Mouse (Mus musculus) urinary bladder, adult 2 months (tissue): ENCODE measurements around the gene Repin1. TPM values are rescaled to one million over a fixed set of nuclear protein-coding genes. Genes with fewer than 3 reads are reported as not detected.
A peak's percentile ranks its signal among the peaks of the same experiment; 100 is the strongest.

Source experiments
- DNase-seq: peaks from one replicate; pipeline ENCODE4 v3.0.0; 2022; ENCODE audit warnings: low spot score
- polyA plus RNA-seq: library from polyadenylated mRNA; depleted of rRNA; stranded (reverse); fragments of >200 nt; gene quantifications from 2 replicates; pipeline ENCODE4 v1.2.3, GENCODE M21; 2012; rRNA removed

The Repin1 gene
- polyA plus RNA-seq = 45.0 and 45.4 TPM in 2 replicates

GRCm38 (mm10) chr6:48593158-48594042, at the start of gene Repin1, which contains the start of gene Gm44965:
TSS of gene Repin1 (plus strand) at chr6:48593883.
TSS of gene Gm44965 (plus strand) at chr6:48593941.
- DNase-seq = peak; percentile 97

GRCm38 (mm10) chr6:48545251-48545650, 48.4 kb upstream of the Repin1 start:
- no peak for DNase-seq

GRCm38 (mm10) chr6:48546271-48546670, 47.4 kb upstream of the Repin1 start:
- no peak for DNase-seq

GRCm38 (mm10) chr6:48546858-48547257, 46.8 kb upstream of the Repin1 start:
- DNase-seq = no peak

GRCm38 (mm10) chr6:48548314-48548713, 45.4 kb upstream of the Repin1 start:
- no peak for DNase-seq

GRCm38 (mm10) chr6:48552918-48553317, 40.8 kb upstream of the Repin1 start:
- DNase-seq = no peak

- DNase-seq = no peak
Observed at GRCm38 (mm10) chr6:48553819-48554218, 39.9 kb upstream of the Repin1 start.

GRCm38 (mm10) chr6:48554280-48555103, 39.2 kb upstream of the Repin1 start, which contains the start of gene Lrrc61:
TSS of gene Lrrc61 (plus strand) at chr6:48554796.
- peak; percentile 97 for DNase-seq

GRCm38 (mm10) chr6:48555104-48555890, 38.4 kb upstream of the Repin1 start:
- no peak for DNase-seq

GRCm38 (mm10) chr6:48555956-48556355, 37.7 kb upstream of the Repin1 start:
- no peak for DNase-seq

- no peak for DNase-seq
Observed at GRCm38 (mm10) chr6:48565693-48566310, 27.9 kb upstream of the Repin1 start.

- no peak for DNase-seq
Observed at GRCm38 (mm10) chr6:48566312-48566711, 27.4 kb upstream of the Repin1 start.

GRCm38 (mm10) chr6:48568036-48568984, 25.4 kb upstream of the Repin1 start:
- DNase-seq = peak; percentile 38

- no peak for DNase-seq
Observed at GRCm38 (mm10) chr6:48569065-48569807, 24.4 kb upstream of the Repin1 start.

GRCm38 (mm10) chr6:48572014-48572413, 21.7 kb upstream of the Repin1 start:
- no peak for DNase-seq

GRCm38 (mm10) chr6:48572572-48573061, 21.1 kb upstream of the Repin1 start, which contains the start of gene Rarres2:
TSS of gene Rarres2 (minus strand) at chr6:48572789.
- no peak for DNase-seq

- no peak for DNase-seq
Observed at GRCm38 (mm10) chr6:48573280-48573679, 20.4 kb upstream of the Repin1 start.

GRCm38 (mm10) chr6:48573981-48574380, 19.7 kb upstream of the Repin1 start:
- no peak for DNase-seq

- DNase-seq = no peak
Observed at GRCm38 (mm10) chr6:48578736-48579135, 14.9 kb upstream of the Repin1 start.
